Mouse (Mus musculus) adrenal gland, adult 18-20 months (tissue): ENCODE measurements at regions not wholly inside any gene's neighbourhood (a gene's known extent, or its start where the extent isn't known, plus 50 kb on each side); places are given as distances from the start of the nearest gene placed in this dataset.

ENCODE experiments used
- DNase-seq, 2 experiments: peaks; one replicate each; pipeline ENCODE4 v3.0.0; 2021 to 2022; ENCODE audit warnings: low spot score in 2 of 2

DNA sequence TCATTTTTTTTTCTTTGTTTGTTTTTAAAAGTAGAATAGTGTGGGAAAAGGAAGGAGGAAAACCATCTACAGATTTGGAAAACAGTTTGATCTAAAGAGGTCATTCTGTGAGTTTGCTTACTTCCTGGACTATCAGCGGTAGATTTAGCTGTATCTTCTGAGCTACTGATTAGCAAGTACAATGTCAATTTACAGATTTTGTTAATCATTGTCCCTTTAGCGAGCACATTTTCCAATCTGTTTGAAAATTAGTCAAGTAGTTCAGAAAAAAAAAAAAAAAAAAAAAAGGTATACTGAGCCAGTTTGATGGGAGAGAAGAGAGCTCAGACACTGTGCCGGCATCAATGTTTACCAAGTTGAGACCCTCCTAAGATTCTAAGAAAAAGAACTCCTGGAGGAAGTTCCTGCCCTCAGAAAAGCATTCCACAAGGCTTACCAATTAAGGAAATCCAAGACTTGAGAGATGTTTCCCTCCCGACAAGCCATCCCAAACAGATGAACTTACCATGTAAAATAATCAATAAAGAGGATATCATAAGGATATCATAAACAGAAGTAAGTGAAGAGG, 212.3 kb upstream of the Cited2 start:
- DNase-seq = no peak

DNA sequence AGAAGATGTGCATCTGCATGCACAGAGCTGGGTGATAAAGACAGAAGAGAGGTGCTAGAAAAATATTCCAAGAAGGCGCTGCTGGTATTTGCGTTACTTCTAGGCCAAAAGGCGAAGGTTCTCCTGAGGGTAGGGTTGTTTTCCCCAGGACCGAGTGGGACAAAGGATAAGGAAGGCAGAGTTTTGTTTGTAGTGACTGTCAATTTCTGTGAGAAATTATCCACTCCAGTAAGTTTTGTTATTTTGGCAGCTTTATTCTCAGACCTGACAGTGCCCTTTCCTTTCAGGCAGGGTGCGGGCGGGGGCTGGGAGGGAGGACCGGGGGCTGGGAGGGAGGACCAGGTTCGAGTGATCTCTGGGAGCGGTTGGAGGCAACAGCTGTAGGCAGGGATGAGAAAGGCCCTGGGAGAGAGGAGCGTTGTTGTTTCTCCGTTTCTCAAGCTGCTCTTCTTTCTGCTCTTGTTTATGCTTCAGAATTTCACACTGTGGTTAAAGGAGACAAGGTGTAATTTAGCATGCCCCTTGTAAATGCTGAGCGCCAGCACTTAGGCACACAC, 211.2 kb upstream of the Cited2 start:
- DNase-seq = no peak

DNA sequence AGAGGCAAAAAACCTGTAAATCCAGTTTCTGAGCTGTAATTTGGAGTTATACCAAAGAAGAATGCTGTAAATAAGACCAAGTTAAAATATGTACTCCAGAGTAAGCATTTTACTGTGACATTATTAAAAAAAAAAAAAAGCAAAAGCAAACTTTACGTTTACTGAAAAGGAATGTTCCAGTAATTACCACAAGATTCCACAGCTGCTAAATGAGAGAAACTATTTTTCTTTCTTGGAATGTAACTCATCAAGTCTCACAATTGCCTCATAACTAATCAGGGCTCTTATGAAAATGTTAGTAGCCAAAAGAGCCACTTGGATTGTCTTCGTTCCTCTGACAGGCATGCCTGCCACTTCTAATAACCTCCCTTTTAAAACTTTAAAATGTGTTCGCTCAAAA, 210.5 kb upstream of the Cited2 start:
- DNase-seq = no peak

- DNase-seq = no peak
These were observed 209.3 kb upstream of the Cited2 start for GRCm38 (mm10) chr10:17513756-17514155.

DNA sequence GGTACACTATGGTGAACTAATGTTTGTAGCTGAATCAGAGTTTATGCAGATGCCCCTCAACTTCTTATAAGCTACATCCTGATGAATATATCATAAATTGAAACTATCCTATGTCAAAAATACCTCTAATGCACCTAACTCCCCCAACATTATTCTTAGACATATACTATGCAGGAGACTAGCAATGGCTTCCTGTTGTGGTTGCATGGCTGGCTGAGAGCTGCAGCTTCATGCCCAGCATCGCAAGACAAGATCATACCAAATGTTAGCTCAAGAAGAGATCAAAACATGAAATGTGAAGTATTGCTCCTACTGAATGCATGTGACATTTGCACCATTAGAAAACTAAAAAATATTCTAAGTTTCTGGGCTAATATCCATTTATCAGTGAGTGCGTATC, 206.9 kb upstream of the Cited2 start:
- no peak for DNase-seq

GRCm38 (mm10) chr10:17518423-17519175, 204.4 kb upstream of the Cited2 start:
- DNase-seq = no peak

DNA sequence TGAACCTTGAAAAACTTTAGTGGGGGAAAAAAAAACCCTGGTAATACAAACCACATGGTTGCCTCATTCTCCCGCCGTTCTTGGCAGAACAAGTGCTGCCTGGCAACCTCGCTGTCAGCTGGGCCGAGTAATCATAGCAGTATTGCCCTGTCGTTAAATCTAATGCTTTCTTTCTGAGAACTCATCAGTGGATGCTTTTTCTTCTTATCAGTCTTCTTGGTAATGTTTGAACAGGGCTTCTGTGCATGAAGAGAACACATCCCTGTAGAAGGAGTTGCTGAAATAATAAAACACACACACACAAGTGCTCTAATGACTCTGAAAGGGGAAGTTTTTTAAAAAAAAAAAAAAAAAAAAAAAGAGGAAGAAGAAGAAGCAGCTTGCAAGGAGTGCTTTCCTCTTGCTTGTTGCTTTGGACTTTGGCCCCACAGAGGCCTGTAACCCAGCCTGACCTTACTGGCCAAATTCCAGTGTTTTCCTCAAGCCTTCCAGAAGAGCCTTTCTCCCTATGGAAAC, 200.9 kb upstream of the Cited2 start:
- peak in 1 of 2 experiments; percentile 39 for DNase-seq

DNA sequence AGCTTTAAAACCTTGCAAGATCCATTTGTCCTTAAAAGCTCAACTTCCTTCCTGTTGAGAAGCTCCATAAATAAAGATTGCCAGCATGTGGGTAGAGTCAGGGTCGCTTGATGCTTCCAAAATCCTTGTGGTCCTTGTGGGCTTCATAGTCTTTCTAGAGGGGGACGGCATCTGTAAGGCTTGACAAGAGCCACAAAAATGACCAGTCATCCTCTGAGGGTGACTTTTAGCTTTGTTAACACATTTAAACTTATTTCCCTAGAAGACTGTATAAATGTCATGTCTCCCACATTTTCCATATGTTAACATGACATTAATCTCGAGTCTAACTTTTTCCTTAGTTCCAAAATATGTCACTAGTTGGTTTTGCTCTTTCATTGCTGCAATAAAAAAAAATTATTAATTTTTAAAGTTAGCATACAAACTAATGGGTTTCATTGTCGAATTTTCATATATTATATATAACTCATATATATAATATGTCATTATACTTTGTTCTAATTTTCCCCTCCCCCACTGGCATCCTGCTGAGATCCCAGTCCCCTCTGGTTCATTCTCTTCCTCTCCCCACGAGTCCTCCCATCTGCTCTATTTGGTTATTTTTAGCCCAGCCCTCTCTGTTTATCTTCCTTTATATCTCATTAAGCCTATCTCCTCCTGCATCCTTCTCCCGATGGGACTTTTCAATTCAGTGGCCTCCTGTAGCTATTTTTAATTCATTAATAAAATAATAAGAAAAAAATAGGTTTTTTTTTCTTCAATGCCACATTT, 199.3 kb upstream of the Cited2 start:
- DNase-seq = no peak

GRCm38 (mm10) chr10:17527151-17527737, 195.8 kb upstream of the Cited2 start:
- no peak for DNase-seq

DNA sequence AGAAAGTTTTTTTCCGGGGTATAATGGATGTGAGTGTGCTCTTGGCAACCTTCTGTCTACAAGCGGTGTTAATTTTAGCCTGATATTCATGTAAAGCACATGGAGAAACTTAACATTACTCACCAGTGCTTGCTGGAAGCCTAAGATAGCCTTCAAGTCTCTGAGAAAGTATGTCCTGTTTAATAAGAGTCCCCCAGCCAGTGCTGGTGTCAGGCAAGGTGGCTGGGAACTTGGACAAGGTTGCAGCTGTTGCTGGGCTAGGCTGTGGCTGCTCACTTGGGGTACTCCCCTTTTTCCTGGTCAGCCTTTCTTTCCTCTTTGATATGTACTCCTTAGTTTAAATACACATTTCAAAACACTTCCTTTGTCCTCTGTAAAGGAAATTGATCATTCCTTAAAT, 194.9 kb upstream of the Cited2 start:
- DNase-seq = no peak

DNA sequence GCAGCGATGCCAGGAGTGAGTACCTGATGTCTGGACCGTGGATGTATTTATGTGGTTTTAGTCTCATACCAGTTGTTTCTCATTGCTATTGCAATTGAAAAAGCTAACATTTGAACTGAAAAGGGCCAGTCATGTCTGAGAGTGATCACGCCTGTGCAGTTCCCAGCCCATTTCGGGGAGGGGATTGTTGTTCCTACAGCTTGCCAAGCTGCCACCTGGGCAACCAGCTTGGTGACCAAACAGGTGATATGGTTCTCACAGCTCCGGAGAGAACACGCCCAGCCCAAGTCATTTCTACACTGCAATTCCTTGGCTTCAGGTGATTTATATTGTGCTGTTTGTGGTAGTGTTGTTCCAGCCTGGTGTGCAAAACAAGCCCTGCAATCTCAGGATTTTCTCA, 194.2 kb upstream of the Cited2 start:
- DNase-seq = no peak

DNA sequence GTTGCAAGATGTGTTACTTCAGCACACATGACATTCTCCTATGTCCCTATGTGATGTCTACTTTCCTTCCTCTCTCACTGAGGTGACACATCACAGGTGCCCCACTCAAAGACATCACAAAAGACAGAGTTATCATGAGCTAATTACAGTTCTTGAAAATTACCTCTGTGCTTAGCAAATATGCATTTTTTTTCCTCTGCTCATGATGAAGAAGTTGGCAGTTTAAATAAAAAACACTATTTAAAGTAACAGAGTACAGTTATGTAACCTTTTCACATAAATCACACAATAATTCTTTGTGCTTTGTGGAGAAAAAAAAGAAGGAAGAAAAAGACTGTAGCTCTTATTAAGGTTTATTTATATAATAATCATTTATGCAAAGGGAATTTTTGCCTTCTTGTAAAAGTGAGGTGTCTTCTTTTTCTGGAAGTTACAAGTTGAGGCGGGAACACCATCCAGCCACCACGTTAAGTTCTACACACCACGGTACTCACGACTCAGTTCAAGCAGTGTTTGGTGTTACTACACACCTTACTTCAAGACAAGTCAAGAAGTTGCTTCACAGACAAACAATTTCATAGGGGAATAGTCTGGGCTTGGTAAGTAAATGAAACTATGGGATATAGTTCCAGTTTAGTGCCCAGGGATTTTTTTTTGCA, 193.0 kb upstream of the Cited2 start:
- no peak for DNase-seq

GRCm38 (mm10) chr10:17531021-17531420, 192.0 kb upstream of the Cited2 start:
- no peak for DNase-seq

DNA sequence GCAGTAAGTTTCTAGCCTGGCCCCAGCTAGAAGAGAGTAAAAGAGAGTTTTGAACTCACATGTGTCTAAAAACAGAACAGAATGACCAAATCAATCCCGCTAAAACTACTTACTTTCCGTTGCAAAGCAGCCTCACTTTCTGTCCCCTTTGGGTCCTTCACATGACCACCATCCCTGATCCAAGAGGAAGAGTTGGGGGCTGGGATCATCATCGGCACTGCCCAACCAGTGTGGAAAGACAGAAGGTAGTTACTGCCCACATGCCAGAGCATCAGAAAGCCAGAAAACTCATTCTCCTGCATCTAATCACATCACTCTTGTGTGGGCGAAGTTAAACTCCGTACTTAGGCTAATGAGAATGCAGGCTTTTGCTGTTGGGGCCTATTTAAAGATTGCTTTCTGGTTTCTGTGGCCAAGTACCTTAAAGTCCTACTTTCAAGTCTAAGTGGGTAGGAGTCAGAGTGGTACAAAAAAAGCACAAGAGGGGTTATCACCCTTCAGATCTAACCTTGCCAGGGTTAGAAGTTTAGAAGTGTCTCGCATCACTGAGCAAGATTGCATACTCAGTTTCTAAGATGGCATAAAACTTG, 184.0 kb upstream of the Cited2 start:
- no peak for DNase-seq

GRCm38 (mm10) chr10:17540404-17541375, 182.3 kb upstream of the Cited2 start:
- no peak for DNase-seq

GRCm38 (mm10) chr10:17542104-17542846, 180.7 kb upstream of the Cited2 start:
- no peak for DNase-seq

DNA sequence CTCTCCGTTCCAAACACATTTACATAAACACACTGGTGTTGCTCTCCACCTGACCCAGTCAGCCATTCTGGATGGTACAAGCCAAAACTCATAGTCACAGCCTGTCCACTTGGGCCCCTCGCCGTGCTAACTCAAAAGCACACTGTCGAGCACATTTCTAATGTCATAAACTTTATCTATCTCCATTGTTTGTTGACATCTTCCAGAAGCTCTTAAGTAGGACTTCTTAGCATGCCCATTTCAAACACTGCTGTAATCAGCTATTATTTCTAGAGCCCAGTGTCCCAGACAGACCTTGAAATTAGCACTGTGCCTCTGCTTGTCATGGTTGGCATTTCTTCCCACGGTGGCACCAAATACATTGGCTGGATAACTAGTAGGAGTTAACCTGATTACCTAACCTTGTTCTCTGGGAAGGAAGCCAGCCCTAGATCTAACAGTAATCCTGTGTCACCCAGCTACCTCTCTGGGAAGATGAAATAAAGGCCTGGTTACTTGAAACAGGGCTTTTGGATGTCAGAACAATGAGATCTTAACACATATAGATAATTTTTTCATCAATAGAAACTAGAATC, 180.1 kb upstream of the Cited2 start:
- no peak for DNase-seq

DNA sequence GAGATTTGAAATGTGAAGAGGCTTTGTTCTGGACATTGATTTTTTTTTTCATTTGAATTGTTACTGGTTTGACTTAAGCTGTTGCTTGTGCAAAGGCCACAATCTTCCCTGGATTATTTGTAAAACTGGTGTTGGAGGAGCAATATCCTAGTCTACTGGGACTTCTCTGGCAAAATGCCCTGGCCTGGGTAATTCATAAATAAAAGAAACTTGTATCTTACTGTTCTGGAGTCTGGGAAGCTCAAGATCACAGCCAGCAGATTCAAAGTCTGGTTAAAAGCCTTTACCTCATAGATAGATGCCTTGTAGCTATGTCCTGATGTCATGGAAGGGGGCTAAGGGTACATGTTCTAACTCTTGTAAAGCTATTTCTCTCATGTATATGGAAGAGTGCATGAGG, 177.7 kb upstream of the Cited2 start:
- DNase-seq = no peak
